Mouse (Mus musculus) hindbrain, embryonic 14.5 days (tissue): ENCODE measurements around the gene Fam118a. TPM values are rescaled to one million over a fixed set of nuclear protein-coding genes. Genes with fewer than 3 reads are reported as not detected.
"Not testable (repeated sequence)": the region's sequence is repeated elsewhere in the genome, so short reads cannot be mapped to it uniquely, and the experiment has no call there.

Experiments
- ATAC-seq: fragments of 200-750 bp; cut with Nextera tagmentation; 2 replicates; pipeline ENCODE4 v1.8.0; 2017; ENCODE audit warnings: moderate number of reproducible peaks, mild to moderate bottlenecking, moderate TSS enrichment, moderate library complexity; ENCODE audit not compliant: low FRiP score
- DNase-seq: peaks from one replicate; pipeline ENCODE4 v3.0.0-alpha.2; 2015; ENCODE audit warnings: low spot score
- H3K27ac ChIP-seq: fragments of 300-500 bp; sonication (generic); 2 replicates; pipeline ENCODE4 v1.5.1; 2014; ENCODE audit warnings: mild to moderate bottlenecking, moderate library complexity
- H3K27me3 ChIP-seq: fragments of 300-500 bp; sonication (generic); 2 replicates; pipeline ENCODE4 v1.6.1; 2014; ENCODE audit warnings: mild to moderate bottlenecking, low read length, mixed read lengths; ENCODE audit not compliant: control insufficient read depth, insufficient read depth
- H3K36me3 ChIP-seq: fragments of 300-500 bp; sonication (generic); replicated peaks from 2 replicates; pipeline ENCODE4 v1.6.1; 2014; ENCODE audit not compliant: control insufficient read depth, insufficient read depth
- H3K4me1 ChIP-seq: fragments of 300-500 bp; sonication (generic); replicated peaks from 2 replicates; pipeline ENCODE4 v1.6.1; 2014; ENCODE audit warnings: antibody characterized with exemption, low read length, mixed read lengths; ENCODE audit not compliant: control insufficient read depth, insufficient read depth
- H3K4me2 ChIP-seq: fragments of 300-500 bp; sonication (generic); replicated peaks from 2 replicates; pipeline ENCODE4 v1.6.1; 2014; ENCODE audit warnings: mild to moderate bottlenecking, moderate library complexity
- H3K4me3 ChIP-seq: fragments of 300-500 bp; sonication (generic); replicated peaks from 2 replicates; pipeline ENCODE4 v1.5.1; 2014; ENCODE audit warnings: mild to moderate bottlenecking, low read length
- H3K9ac ChIP-seq: fragments of 300-500 bp; sonication (generic); 2 replicates; pipeline ENCODE4 v1.6.1; 2014
- H3K9me3 ChIP-seq: fragments of 300-500 bp; sonication (generic); 2 replicates; pipeline ENCODE4 v1.6.1; 2016; ENCODE audit warnings: low read length; ENCODE audit not compliant: control insufficient read depth
- WGBS: fragments of 180-500 bp; shearing (Covaris S2); extraction: QIAGEN DNeasy Blood & Tissue Kit; methylation state at CpG from one replicate; pipeline ENCODE4 v1.1.7; 2014; 5-methylcytosine and 5-hydroxymethylcytosine counted together
- polyA plus RNA-seq: library from polyadenylated mRNA; unstranded; fragments of >200 nt; fragmentation: Nextera tagmentation; extraction: Ambion mirVana; gene quantifications from 2 replicates; pipeline ENCODE4 v1.2.1, GENCODE M21; 2014

The Fam118a gene
- polyA plus RNA-seq: 30.5 and 32.3 TPM in 2 replicates

GRCm38 (mm10) chr15:85028648-85029047 is at the start of gene Fam118a:
Gene Fam118a (plus strand): TSS chr15:85028948.
- not testable (repeated sequence) for H3K9ac ChIP-seq, DNase-seq, H3K27me3 ChIP-seq, H3K4me3 ChIP-seq, H3K4me2 ChIP-seq, ATAC-seq, H3K4me1 ChIP-seq, H3K27ac ChIP-seq, H3K36me3 ChIP-seq, H3K9me3 ChIP-seq
- 65% methylated on average over 1 of the region's 1 CpGs for WGBS

DNA sequence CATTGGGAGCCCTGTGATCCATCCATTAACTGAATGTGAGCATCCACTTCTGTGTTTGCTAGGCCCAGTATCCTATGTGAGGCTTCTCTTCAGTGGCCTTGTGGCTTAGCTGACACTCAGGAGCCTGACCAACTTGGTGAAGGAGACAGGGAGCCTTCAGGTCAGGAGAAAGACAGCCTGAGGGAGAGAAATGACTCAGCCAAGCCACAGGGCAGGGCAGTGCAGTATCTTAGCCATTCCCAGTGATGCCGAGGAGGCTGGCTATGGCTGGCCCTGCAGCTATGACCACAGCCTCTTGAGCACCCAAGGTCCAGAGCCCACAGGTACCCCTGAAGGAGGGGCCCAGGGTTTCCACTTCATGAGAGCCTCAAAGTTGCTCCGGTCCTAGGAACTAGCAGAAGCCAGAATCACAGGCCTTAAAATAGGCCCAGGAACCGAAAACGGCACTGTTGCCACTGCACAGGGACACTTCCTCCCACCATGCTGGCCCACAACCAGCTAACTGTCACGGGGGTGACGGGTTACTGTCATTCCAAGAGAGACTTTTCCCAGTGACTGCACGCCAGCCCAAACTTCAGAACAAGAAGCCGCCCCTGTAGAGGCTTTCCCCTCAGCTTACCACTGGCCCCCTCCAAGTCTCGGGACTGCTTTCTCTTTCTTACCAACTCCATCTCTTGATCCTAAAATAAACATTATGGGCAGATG is 47.0 kb upstream of the Fam118a start:
- Histone ChIP-seq H3K4me3 (no peak overlapping the region), H3K27me3 (no peaks in the 10 kb centered on the region), H3K27ac (no peak overlapping the region), H3K4me1 (peaks cover 18% of the 10 kb centered on the region), H3K36me3 (no peaks in the 10 kb centered on the region; the same call in 1 of the 2 replicates), H3K9me3 (no peaks in the 10 kb centered on the region), H3K4me2 (no peak overlapping the region), H3K9ac (no peak overlapping the region)
- WGBS: 87% methylated on average over 9 of the region's 9 CpGs
- DNase-seq (no peak), ATAC-seq (no peak)

DNA sequence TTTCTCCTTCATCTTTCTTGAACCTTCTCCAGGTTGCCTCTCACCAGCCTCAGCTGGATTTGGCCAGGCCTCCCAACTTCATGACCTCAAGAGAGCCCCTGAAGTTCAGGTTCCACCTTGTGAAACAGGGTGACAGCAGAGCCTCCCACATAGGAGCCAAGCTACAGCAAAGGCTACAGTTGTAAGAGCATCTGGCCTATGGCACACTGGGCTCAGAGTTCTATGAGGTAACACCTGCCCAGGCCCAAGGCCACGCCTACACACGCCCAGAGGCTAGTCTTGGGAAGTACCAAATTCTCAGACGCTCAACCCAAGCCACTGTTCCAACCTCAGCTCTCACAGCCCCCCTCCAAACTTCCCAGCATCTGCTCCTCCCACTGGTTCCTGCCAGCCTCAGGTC is 45.9 kb upstream of the Fam118a start:
- peaks cover 18% of the 10 kb centered on the region for H3K4me1 ChIP-seq
- no peak overlapping the region for H3K27ac ChIP-seq
- H3K9me3 ChIP-seq: no peaks in the 10 kb centered on the region
- 95% methylated on average over 3 of the region's 3 CpGs for WGBS
- H3K27me3 ChIP-seq: no peaks in the 10 kb centered on the region
- H3K4me2 ChIP-seq: no peak overlapping the region
- no peak overlapping the region for H3K4me3 ChIP-seq
- H3K36me3 ChIP-seq: no peaks in the 10 kb centered on the region; the same call in 1 of the 2 replicates
- no peak overlapping the region for H3K9ac ChIP-seq
- ATAC-seq (no peak), DNase-seq (no peak)

- Histone ChIP-seq H3K27ac (no peak overlapping the region), H3K4me3 (no peak overlapping the region), H3K4me2 (no peak overlapping the region), H3K27me3 (no peaks in the 10 kb centered on the region), H3K9ac (no peak overlapping the region), H3K36me3 (no peaks in the 10 kb centered on the region; the same call in 1 of the 2 replicates), H3K4me1 (peaks cover 22% of the 10 kb centered on the region), H3K9me3 (no peaks in the 10 kb centered on the region)
- no peak for ATAC-seq
- DNase-seq: no peak
- 82% methylated on average over 7 of the region's 7 CpGs for WGBS
Measured at GRCm38 (mm10) chr15:84983721-84984120, 45.0 kb upstream of the Fam118a start.

GRCm38 (mm10) chr15:84985516-84986160 is 43.1 kb upstream of the Fam118a start:
- no peaks in the 10 kb centered on the region for H3K9me3 ChIP-seq
- H3K9ac ChIP-seq: no peak overlapping the region
- H3K4me3 ChIP-seq: peak overlapping the region; percentile 85; the same call in 1 of the 2 replicates
- H3K36me3 ChIP-seq: no peaks in the 10 kb centered on the region
- DNase-seq: no peak
- no peaks in the 10 kb centered on the region; the same call in 1 of the 2 replicates for H3K27me3 ChIP-seq
- H3K27ac ChIP-seq: no peak overlapping the region
- H3K4me1 ChIP-seq: peaks cover 22% of the 10 kb centered on the region
- WGBS: 88% methylated on average over 12 of the region's 12 CpGs
- no peak for ATAC-seq
- peak overlapping the region; percentile 76 for H3K4me2 ChIP-seq

DNA sequence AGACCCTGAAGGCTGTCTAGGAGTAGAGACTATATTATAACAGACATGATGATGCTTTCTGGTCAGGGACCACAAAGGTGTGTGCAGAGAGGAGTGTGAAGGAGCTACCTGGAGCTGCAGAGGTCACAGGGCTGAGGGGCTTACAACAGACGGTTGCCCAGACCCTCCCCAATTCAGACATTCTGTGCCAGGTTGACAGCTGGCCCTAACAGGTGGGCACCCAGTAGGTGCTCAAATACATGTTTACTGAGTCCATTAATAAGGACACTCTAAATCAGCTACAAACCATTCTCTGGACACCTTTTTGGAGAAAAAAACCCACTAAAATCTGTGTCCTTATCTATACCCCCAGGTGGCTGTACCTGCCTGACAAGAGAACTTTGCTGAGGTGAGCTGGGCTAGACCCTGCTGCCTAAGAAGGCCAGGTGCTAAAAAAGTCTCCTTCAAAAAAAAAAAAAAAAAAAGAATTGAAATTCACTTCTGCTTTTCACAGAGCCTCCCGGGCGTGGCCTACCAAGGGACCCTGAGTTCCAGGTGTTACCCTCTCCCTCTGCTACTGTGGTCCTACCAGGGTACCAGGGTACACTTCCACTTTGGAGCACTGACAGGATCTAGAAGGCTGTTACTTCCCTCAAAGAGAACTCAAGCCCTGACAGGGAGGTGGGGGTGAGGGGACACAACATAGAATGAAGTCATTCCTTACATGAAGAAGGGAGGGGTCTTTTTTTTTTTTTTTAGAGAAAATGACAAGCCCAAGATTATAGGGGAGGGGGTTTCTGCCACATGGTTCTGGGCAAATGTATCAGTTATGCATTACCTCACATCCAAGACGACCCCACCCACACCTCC is 42.4 kb upstream of the Fam118a start:
- H3K27ac ChIP-seq: no peak overlapping the region
- 62% methylated on average over 4 of the region's 4 CpGs for WGBS
- peaks cover 22% of the 10 kb centered on the region for H3K4me1 ChIP-seq
- ATAC-seq: no peak
- no peaks in the 10 kb centered on the region for H3K9me3 ChIP-seq
- H3K36me3 ChIP-seq: no peaks in the 10 kb centered on the region
- peak overlapping the region; percentile 76 for H3K4me2 ChIP-seq
- H3K4me3 ChIP-seq: peak overlapping the region; percentile 85
- peak overlapping the region; percentile 96 for H3K9ac ChIP-seq
- DNase-seq: no peak
- no peaks in the 10 kb centered on the region; the same call in 1 of the 2 replicates for H3K27me3 ChIP-seq

GRCm38 (mm10) chr15:84987020-84987815 is 41.5 kb upstream of the Fam118a start:
- peak overlapping the region; percentile 76 for H3K4me2 ChIP-seq
- no peaks in the 10 kb centered on the region for H3K36me3 ChIP-seq
- peak overlapping the region; percentile 96 for H3K9ac ChIP-seq
- ATAC-seq (peak; percentile 71), DNase-seq (peak; percentile 54)
- H3K27ac ChIP-seq: peak overlapping the region; percentile 82
- peaks cover 22% of the 10 kb centered on the region for H3K4me1 ChIP-seq
- no peaks in the 10 kb centered on the region; the same call in 1 of the 2 replicates for H3K27me3 ChIP-seq
- WGBS: under 1% methylated on average over 33 of the region's 53 CpGs
- peak overlapping the region; percentile 85 for H3K4me3 ChIP-seq
- no peaks in the 10 kb centered on the region for H3K9me3 ChIP-seq

- Histone ChIP-seq H3K4me1 (peaks cover 22% of the 10 kb centered on the region), H3K27ac (peak within 1 kb of the TSS; percentile 82), H3K4me2 (peak within 1 kb of the TSS; percentile 76), H3K9me3 (no peaks in the 10 kb centered on the region), H3K4me3 (peak within 1 kb of the TSS; percentile 85), H3K9ac (peak within 1 kb of the TSS; percentile 96), H3K36me3 (no peaks in the 10 kb centered on the region), H3K27me3 (no peaks in the 10 kb centered on the region; the same call in 1 of the 2 replicates)
- ATAC-seq (peak; percentile 90), DNase-seq (peak; percentile 88)
- 1% methylated on average over 56 of the region's 59 CpGs for WGBS
Measured at GRCm38 (mm10) chr15:84987874-84988825, 40.6 kb upstream of the Fam118a start, which contains the start of gene 5031439G07Rik. Gene 5031439G07Rik (minus strand): TSS chr15:84988551.
